Mouse (Mus musculus) mammary gland, adult 2 months (tissue): ENCODE results near the gene Hnrnph2. TPM values are rescaled to one million over a fixed set of nuclear protein-coding genes. Genes with fewer than 3 reads are reported as not detected.

Experiments used
- polyA plus RNA-seq: library from polyadenylated mRNA; depleted of rRNA; stranded (reverse); fragments of >200 nt; gene quantifications from 2 replicates; pipeline ENCODE4 v1.2.3, GENCODE M21; 2012; ENCODE audit warnings: low replicate concordance; rRNA removed

Gene Hnrnph2
- polyA plus RNA-seq = 5.5 and 12.0 TPM in 2 replicates

GRCm38 (mm10) chrX:134600659-134601379 is at the start of gene Hnrnph2, which contains the start of gene Gla:
Gene Hnrnph2 (plus strand): TSS chrX:134601179.
Gene Gla (minus strand): TSS chrX:134601125.

DNA sequence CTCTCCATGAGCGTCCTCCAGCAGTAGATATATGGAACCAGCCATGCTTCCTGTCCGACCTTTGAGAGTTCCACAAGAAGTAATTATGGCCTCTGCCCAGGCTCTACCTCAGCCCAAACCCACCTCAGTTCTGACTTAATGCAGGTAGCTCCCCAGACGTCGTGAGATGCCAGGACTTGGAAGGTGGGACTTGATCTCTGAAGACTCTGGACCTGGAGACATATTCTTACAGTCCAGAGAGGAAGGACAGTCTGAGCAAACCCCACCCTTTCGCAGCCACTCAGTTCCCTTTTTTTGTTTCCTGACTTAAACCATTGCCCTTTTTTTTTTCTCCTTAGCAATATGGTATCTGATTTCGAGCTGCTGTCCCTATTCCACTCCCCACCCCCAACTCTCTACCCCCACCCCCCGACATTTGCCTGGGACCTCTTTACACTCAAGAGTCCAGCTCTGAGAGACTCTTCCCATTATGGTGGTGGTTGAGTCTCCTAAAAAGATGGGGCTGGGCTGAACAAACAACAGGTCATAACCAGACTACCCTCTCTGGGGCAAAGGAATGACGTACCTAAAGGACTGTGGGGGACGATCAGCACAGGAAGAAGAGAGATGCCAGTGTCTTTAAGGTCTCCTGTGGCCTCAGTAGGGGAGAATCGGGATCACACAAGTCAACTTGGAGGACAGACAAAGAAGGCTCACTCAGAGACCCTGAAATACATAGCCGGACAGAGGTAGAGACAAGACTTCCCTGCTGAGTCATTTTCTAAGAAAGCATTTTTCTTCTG is 17.9 kb upstream of the Hnrnph2 start, which contains the start of gene Btk:
Gene Btk (minus strand): TSS at position 683 of the 782 bp plus-strand sequence.

GRCm38 (mm10) chrX:134585103-134586002 is 15.6 kb upstream of the Hnrnph2 start, which contains the start of gene Rpl36a:
Gene Rpl36a (plus strand): TSS chrX:134585654.

Other genes starting within 250 kb of the Hnrnph2 start
- gene Drp2, start 196.6 kb upstream of the Hnrnph2 start, polyA plus RNA-seq = 3.5 and 9.2 TPM in 2 replicates
- not detected in 2 replicates for gene Taf7l, start 124.7 kb upstream of the Hnrnph2 start, polyA plus RNA-seq
- gene Timm8a1, start 59.3 kb upstream of the Hnrnph2 start, polyA plus RNA-seq = 0.31 and 1.9 TPM in 2 replicates
- 3.3 and 5.2 TPM in 2 replicates for gene Btk, start 17.6 kb upstream of the Hnrnph2 start, polyA plus RNA-seq
- 68.5 and 141 TPM in 2 replicates for gene Rpl36a, start 15.5 kb upstream of the Hnrnph2 start, polyA plus RNA-seq
- gene Gla, start 54 bp upstream of the Hnrnph2 start, polyA plus RNA-seq = 1.5 and 2.5 TPM in 2 replicates
- gene Armcx4, start 85.3 kb downstream of the Hnrnph2 start, polyA plus RNA-seq = 0.84 and 1.2 TPM in 2 replicates
- gene Armcx1, start 116.8 kb downstream of the Hnrnph2 start, polyA plus RNA-seq = 1.2 and 3.3 TPM in 2 replicates
- 1.1 and 1.4 TPM in 2 replicates for gene Armcx6, start 150.2 kb downstream of the Hnrnph2 start, polyA plus RNA-seq
- 3.1 and 8.8 TPM in 2 replicates for gene Armcx3, start 155.4 kb downstream of the Hnrnph2 start, polyA plus RNA-seq
- gene Armcx2, start 208.0 kb downstream of the Hnrnph2 start, polyA plus RNA-seq = 15.5 and 18.9 TPM in 2 replicates